Mouse (Mus musculus): ENCODE measurements at regions not wholly inside any gene's neighbourhood (a gene's known extent, or its start where the extent isn't known, plus 50 kb on each side); places are given as distances from the start of the nearest gene placed in this dataset.
"Not testable (repeated sequence)": the region's sequence is repeated elsewhere in the genome, so short reads cannot be mapped to it uniquely, and the experiment has no call there.

DNA sequence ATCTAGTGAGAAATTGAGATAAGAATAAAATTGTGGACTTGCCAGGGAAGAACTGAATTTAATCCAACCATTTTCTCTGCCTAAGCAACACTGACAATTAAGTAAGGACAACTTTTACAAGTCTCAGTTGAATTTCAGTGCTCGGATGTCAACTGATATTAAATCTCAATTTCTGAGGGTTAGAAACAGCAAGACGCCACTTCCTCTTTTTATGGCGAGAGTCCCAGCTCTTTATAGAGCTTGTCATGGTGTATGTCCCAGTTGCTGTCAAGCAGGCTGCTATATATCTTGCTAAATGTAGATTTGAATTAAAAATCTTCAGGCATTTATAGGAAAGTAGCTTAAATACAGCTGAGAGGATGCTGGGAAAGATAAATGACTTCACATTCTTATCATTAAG lies 697.8 kb upstream of the Got2 start:
- intact Hi-C loops (cut with DNase I): no loop called here
- DNase-seq: no peak

DNA sequence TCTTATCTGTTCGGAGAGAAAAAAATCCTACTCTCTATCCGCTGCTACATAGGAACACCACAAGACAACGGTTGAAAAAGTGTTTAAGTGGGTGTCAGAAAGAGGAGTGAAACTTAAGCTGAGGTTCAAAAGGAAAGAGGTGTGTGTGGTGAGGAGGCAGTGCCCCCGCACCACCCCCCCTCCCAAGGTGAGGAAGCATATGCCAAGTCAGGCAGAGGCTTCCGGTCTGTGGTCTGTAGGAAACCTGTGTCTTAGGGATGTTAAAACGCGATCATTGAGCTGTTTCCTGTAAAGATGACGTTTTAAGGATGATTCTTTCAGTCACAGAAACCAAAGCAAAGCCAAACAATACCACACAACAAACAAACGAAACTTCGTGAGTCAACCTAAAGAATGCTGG lies 664.2 kb upstream of the Got2 start:
- intact Hi-C loops (cut with DNase I): no loop called here
- no peak for DNase-seq

DNA sequence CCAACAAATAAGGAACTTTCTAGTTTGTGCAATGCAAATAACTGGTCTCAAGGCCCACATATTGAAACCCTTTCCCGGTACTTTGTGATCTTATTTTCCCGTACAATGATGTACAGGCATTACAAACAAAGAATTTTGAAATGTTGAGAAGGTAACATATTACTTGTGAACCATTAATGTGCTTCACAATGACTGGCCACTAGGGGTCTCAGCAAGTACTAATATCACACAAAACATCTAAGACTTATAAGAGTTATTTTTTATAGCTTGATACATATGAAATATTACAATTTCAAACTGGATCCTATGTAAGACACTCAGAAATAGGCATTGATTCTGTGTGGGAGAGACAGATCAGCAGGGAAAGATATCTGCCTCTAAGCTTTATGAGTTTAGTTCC lies 662.1 kb upstream of the Got2 start:
- DNase-seq: no peak
- intact Hi-C loops (cut with DNase I): no loop called here

DNA sequence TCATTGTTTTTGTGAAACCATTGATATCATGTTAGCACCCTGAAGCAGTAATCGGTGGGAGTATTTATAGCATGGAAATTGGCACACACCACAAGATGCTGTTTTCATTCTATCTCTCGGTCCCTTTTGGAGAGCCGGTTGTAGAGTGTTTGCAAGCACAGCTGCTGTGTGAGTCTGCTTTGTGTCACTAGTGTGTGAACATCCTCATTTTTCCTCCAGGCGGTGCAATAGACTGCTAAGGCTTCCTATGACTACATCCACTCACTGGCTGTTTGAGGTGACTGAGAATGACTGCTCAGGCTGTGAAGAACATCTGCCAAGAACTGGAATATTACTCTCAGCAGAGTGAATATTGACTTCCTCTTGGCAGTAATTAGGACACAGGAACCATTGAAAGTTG lies 660.3 kb upstream of the Got2 start:
- DNase-seq: peak; percentile 2 to 5
- intact Hi-C loops (cut with DNase I): no loop called here

DNA sequence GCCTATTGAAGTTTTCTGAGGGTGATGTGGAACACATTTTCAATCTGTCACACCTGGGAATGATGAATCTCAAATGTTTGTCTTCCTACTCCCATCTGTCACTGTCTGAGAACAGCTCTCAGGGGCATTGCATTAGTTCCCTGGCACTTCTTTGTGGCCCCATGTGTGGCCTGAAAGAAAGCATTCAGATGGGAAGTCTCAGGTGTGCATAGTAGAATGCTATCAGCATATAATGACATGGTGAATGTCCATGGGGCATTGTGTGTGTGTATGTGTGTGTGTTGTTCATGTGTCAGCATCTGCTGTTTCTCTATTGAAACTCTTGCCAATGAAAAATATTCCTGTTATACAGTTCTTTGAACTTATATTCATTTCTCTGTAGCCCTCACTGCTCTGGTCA lies 659.8 kb upstream of the Got2 start:
- no peak for DNase-seq
- intact Hi-C loops (cut with DNase I): no loop called here

DNA sequence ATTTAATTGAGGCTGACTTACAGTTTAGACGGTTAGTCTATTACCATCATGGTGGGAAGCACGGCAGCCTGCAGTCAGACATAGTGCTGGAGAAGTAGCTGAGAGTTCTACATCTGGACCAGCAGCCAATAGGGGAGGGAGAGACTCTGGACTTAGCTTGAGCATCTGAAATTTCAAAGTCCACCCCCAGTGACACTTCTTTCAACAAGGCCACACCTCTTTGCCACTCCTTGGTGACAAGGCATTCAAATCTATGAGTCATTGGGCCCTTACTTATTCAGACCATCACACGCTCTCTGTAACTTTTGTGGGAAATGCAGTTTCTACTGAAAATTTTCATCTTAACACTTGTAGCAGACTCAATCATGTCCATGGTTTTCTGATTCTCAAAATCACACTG lies 653.9 kb upstream of the Got2 start:
- intact Hi-C loops (cut with DNase I): no loop called here
- no peak for DNase-seq

DNA sequence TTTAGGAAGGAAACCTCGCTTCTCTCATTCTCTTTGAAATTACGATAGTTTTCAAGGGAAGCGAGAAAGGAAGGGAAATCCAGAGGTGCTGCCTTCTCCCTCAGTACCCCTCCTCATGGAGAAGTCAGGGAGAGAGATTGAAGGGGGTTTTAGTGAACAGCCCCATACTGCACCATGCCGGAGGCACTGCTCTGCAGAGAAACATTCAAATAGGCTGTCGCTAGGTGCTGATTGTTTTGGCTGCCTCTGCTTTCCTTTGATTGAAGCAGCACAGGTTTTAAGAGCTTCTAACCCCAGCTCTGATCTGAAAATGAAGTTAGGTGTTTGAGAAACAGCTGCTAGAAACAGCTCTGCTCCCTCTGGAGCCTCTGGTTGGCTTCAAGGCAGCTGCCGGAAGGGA lies 610.5 kb upstream of the Got2 start:
- no peak for DNase-seq
- intact Hi-C loops (cut with DNase I): no loop called here

DNA sequence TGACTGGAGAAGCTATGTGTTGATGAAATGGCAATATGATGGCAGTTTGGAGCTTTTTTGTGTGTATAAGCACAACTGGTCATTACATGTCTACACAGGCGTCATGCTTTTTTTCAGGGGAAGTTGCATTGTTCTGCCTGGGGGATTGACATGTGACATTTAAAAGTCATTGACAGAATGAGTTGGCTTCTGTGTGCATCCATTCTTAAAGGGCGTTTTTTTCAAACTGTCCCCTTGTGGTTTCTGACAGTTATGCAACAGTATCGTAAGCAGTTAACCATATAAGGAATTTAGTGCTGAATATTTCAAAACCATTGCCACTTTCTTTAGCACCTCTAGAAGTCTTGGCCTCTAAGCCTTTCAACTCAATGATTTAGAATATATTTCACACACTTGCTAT lies 607.1 kb upstream of the Got2 start:
- intact Hi-C loops (cut with DNase I): no loop called here
- DNase-seq: no peak

DNA sequence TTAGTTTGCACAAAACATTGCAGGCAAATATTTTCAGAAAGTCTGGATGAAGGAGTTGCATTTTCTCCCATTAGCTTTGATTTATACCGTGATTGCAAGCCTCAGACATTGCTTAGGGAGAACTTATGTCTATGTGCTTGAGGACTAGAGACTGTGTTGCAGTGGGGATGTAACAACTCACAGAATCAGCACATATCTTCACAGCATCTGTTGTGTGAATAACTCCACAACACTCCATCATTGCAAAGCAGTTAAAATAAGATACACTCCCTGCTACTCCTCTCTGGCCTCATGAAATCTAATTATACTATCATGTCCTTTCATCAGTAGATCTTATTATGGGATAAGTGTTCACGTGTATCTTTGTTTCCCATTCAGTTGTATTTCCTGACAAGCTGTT lies 601.5 kb upstream of the Got2 start:
- DNase-seq: no peak
- intact Hi-C loops (cut with DNase I): no loop called here

DNA sequence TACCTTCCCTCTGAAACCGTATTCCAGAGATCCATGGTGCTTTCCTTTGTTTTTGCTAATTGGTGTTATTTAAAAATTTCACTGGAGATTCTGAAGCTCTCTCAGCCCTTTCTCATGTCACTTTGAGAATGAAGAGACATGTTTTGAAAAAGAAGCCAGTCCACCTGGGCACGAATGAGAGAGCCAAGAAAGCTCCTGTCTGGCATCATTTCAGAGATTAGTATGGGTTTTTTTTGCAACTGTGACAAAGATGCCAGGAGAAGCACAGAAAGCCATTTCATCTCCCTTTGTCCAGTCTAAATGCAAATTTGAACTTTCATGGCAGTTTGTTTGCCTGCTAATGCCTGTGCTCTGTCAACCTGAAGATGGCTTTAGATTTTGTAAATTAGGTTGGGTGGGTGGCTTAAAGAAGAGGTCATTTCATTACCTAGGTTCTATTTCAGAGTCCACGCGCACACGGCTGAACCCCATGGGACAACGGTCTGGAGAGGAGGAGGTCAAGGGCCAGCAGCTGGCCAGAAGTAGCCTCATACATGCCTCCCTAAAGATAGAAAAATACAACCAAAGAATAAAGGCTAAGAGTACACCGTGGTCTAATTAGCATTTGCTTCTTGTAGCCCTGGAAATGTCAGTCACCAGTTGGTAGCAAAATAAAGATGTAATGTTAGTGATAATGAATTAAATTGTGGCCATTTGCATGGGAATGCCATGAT lies 600.5 kb upstream of the Got2 start:
- intact Hi-C loops (cut with DNase I): no loop called here

DNA sequence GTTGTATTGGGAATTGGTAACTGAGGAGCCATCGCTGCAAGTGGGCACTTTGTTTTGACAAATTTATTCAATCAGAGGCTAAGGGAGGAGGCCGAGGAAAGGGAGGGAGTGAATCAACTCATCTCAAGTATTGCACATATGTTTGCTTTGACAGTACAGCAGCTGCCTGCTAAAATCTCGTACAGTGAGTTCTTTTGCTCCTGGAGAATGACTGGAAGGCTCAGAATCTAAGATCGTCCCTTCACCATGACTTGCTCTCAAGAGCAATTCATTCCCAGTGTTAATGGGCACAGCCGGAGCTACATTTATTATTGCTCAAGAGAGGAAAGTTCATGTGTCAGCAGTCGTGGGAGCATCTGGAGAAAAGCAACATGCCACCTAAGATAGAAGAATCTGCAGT lies 567.6 kb upstream of the Got2 start:
- no peak for DNase-seq
- intact Hi-C loops (cut with DNase I): no loop called here

More for the DNA sequence above, 600.5 kb upstream of the Got2 start:
- no peak for DNase-seq

DNA sequence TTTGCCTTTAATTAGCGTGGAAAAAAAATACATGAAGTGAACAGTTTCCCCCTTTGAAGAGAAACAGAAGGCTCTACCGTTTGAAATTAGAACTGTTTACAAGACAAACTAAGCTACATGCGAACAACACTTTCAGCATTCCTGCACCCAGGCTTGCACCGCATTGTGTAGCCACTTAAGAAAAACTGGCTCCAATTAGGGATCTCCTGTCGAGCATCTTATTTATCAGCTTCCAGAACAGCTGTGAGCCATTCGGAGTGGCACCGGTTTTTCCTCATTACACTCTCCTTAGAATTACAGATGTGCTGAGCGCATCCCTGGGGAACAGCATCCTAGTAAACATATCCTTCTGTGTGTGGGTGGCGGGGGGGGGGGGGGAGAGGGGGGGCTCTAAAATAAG lies 567.0 kb upstream of the Got2 start:
- no peak for DNase-seq
- intact Hi-C loops (cut with DNase I): no loop called here

DNA sequence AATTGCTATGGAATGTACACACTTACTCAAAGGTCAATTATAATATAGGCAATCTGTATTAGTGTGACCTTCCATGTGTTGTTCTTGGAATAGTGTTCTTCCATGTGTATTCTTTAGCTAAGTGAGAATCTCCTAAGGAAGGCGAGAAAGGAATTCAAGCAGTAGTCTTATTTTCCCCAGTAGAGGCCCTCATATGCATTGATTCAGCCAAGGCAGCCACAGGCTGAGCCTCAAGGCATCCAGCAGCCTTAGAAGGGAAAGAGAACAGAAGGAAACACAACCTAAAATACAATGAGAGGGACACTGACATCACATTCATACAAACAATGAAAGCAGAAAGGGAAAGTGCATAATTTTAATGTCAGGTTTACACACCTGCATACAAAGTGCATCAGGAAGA lies 541.4 kb upstream of the Got2 start:
- no peak for DNase-seq
- intact Hi-C loops (cut with DNase I): no loop called here

DNA sequence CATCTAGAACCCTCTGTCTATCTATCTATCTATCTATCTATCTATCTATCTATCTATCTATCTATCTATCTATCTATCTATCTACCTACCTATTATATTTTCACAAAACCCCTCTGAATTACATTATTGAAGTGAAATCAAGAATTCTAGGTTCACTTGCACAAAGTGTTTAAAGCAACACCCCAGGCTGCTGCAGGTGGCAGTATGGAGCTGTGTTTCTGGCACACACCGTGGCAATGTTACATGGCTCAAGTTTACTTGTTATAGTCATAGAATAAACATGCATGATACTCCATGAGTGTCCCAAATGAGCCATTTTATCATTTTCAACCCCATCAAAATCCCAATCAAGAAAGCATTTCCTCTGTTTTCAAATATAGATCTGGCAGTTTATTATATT lies 538.6 kb upstream of the Got2 start:
- intact Hi-C loops (cut with DNase I): no loop called here
- peak in 1 of 2 experiments; percentile 13 for DNase-seq

DNA sequence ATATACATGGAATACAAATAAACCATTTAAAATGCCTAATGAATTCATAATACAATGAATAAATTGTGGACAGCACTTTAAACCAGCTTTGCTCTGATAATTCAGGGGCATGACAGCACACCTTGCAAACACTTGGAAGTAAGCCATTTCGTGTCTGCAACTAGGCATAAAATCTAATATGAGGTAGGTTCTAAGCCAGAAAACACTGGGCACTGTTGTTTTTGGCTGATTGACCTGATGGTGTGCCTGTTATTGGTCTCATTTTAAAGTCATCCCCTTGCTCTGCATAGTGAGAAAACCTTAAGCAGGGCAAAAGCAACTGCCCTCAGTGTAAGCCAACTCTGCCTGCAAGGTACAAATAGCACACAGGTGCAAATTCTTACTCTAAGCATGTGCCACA lies 521.3 kb upstream of the Got2 start:
- intact Hi-C loops (cut with DNase I): no loop called here
- no peak for DNase-seq

DNA sequence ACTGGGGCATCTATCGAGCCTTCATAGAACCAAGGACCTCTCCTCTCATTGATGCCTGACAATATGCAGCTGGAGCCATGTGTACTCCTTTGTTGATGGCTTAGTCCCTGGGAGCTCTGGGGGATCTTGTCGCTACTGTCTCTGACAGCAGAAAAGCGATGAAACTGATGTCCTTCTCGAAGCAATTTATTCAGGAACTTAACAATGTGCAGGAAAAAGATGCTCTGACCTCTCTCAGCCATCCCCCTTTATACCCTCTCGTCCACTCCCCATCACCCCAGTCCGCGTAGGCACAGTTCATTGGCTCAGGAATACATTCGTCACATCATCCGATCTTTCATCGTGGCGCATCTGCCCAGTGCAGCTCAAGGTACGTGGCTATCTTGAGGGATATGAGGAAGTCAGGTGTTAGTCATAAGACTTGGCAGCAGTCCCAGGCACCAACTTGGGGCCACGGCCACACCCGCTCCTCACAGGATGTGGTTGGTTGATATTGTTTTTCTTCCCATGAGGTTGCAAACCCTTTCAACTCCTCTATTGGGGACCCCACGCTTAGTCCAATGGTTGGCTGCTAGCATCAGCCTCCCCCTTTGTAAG lies 516.3 kb upstream of the Got2 start:
- DNase-seq: no peak
- intact Hi-C loops (cut with DNase I): no loop called here

DNA sequence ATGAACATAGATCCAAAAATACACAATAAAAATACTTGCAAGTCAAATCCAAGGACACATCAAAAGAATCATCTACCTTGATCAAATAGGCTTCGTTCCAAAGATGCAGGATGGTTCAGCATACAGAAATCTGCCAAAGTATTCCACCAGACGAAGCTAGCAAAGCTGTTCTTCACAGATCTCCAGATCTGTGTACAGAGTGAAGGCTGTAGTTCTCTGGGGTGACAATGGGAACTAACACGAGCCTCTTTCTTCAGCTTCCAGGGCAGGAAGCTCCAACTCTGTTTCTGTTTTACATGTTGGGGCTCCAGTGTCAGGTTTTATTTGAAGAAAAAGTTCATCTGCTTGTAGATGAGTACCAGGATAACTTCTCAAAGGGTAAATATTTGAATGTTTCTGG lies 515.3 kb upstream of the Got2 start:
- intact Hi-C loops (cut with DNase I): no loop called here
- no peak for DNase-seq

DNA sequence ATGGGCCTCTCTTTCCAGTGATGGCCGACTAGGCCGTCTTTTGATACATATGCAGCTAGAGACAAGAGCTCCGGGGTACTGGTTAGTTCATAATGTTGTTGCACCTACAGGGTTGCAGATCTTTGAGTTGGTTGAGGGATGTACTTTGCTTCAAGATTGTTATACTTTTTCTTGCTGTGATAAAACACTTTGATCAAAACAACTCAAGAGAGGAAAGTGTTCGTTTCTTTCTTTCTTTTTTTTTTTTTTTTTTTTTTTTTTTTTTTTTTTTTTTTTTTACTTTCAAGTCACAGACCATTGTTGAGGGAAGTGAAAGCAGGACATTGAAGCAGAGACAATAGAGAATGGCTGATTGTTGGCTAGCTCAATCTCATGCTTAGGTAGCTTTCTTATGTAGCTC lies 511.0 kb upstream of the Got2 start:
- DNase-seq; intact Hi-C loops (cut with DNase I): not testable (repeated sequence)

DNA sequence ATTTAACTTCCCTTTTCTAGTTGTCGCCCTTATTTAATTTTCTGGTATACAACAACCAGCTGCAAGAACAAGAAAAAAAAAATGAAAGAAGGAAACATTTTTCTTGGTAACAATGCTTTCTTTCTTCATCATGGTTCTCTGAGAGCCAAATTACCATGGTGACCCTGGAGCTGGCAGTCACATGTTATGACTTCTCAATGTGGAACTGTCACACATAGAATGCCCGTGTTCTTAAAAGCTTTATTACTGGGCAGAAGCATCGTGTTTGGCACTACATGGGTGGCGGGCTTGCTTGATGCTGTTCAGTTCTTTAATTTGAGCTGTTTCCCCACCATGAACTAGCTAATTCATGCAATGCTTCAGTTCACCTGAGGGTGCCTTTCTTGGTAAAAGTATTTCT lies 504.7 kb upstream of the Got2 start:
- intact Hi-C loops (cut with DNase I): no loop called here
- DNase-seq: peak in 1 of 2 experiments; percentile 1

DNA sequence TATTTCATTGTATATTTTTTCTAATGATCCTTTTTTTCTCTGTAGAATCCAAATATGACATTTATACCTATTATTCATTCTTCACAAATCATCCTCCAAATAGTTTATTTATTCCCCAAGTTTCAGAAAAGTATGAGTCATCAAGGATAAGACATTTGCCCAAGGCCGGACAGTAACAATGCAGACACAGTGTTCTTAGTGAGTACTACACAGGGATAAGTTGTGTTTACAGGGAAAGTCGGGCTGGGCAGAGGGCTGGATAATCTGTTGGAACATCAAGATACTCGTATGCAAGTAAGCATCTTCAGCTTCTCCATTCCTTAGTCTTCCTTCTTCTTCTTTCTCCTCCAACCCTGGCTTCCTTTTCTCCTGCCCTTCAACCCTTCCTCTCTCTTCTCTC lies 500.9 kb upstream of the Got2 start:
- DNase-seq: no peak
- intact Hi-C loops (cut with DNase I): no loop called here

DNA sequence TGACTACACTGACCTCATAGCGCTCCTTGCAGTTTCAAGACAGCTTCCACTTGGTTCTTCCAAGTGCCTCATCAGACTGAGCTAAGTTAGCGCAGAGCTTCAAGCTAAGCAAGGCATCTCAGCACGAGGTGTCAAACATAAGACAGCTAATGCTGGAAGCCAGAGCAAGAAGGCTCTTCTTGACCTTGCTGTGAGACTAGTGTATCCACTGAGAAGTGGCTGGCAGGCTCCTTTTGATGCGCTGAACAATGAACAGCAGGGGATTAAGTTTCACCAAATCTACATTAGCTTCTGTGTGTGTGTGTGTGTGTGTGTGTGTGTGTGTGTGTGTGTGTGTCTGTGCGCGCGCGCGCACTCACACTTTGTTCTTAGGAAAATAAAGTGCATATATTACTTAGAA lies 482.2 kb upstream of the Got2 start:
- intact Hi-C loops (cut with DNase I): no loop called here
- no peak for DNase-seq

DNA sequence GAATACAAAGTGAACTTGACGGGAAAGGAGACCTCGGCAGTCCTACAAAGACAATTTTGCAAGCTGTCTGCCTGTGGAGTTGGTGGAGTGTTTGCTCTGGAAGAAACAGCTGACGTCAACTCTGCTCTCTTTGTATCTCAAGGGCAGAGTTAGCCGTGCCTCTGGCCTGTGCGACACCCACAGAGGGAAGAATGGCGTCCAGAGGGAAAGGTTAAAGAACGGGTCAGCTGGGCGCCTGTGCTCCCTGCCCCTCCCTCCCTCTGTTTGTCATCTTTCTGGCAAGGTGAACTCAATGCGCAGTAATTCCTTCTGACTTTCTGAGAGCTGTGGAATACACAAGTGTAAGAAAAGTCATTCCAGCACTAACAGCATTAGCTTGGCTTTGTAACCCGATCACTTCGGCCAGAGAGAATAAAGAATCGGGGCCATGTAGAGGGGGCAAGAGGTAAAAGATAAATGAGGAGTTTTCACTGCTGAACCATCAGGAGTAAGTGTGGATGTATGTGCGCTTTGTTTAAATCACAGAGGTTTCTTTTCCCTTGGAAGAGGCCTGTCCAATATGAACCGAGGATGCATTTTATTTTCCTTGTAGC lies 474.6 kb upstream of the Got2 start:
- DNase-seq: no peak
- intact Hi-C loops (cut with DNase I): no loop called here

All from heart, postnatal 10 days (tissue).